Mouse (Mus musculus) intestine, postnatal 0 days (tissue): Measurements from ENCODE around the gene Gm17304. TPM values are rescaled to one million over a fixed set of nuclear protein-coding genes. Genes with fewer than 3 reads are reported as not detected.
A peak's percentile ranks its signal among the peaks of the same experiment; 100 is the strongest.

ENCODE experiments used
- ATAC-seq: fragments of 200-750 bp; cut with Nextera tagmentation; 2 replicates; pipeline ENCODE4 v1.8.0; 2017; ENCODE audit warnings: mild to moderate bottlenecking, moderate TSS enrichment, moderate library complexity
- H3K27ac ChIP-seq: fragments of 300-500 bp; sonication (generic); 2 replicates; pipeline ENCODE4 v1.5.1; 2014; ENCODE audit warnings: mild to moderate bottlenecking, low read depth, low read length, moderate library complexity
- H3K27me3 ChIP-seq: fragments of 300-500 bp; sonication (generic); replicated peaks from 2 replicates; pipeline ENCODE4 v1.6.1; 2014; ENCODE audit warnings: low read length, mixed read lengths; ENCODE audit not compliant: control insufficient read depth, insufficient read depth
- H3K36me3 ChIP-seq: fragments of 300-500 bp; sonication (generic); 2 replicates; pipeline ENCODE4 v1.6.1; 2014; ENCODE audit warnings: mild to moderate bottlenecking, moderate library complexity; ENCODE audit not compliant: control insufficient read depth, insufficient read depth
- H3K4me1 ChIP-seq: fragments of 300-500 bp; sonication (generic); replicated peaks from 2 replicates; pipeline ENCODE4 v1.6.1; 2014; ENCODE audit warnings: antibody characterized with exemption, low read length, mixed read lengths; ENCODE audit not compliant: control insufficient read depth, insufficient read depth
- H3K4me2 ChIP-seq: fragments of 300-500 bp; sonication (generic); replicated peaks from 2 replicates; pipeline ENCODE4 v1.6.1; 2014; ENCODE audit warnings: low read depth, mild to moderate bottlenecking, moderate library complexity
- H3K4me3 ChIP-seq: fragments of 300-500 bp; sonication (generic); 2 replicates; pipeline ENCODE4 v1.5.1; 2014; ENCODE audit warnings: low read depth, low read length
- H3K9ac ChIP-seq: fragments of 300-500 bp; sonication (generic); 2 replicates; pipeline ENCODE4 v1.6.1; 2014; ENCODE audit warnings: mild to moderate bottlenecking, low read depth, low read length
- H3K9me3 ChIP-seq: fragments of 300-500 bp; sonication (generic); 2 replicates; pipeline ENCODE4 v1.6.1; 2016; ENCODE audit warnings: mixed run types; ENCODE audit not compliant: control insufficient read depth
- CTCF ChIP-seq: sonication (generic); IDR thresholded peaks from 2 replicates; pipeline ENCODE4 v1.5.1; 2016; ENCODE audit warnings: low read depth, mild to moderate bottlenecking, control low read depth, antibody characterized with exemption, moderate library complexity
- WGBS: fragments of 180-500 bp; shearing (Covaris S2); extraction: QIAGEN DNeasy Blood & Tissue Kit; methylation state at CpG from one replicate; pipeline ENCODE4 v1.1.7; 2014; 5-methylcytosine and 5-hydroxymethylcytosine counted together
- polyA plus RNA-seq: library from polyadenylated mRNA; unstranded; fragments of >200 nt; fragmentation: Nextera tagmentation; extraction: Ambion mirVana; gene quantifications from 2 replicates; pipeline ENCODE4 v1.2.1, GENCODE M21; 2015

Gm17304 gene
- not detected in 2 replicates for polyA plus RNA-seq

GRCm38 (mm10) chr5:106608798-106609197 is at the start of gene Gm17304:
TSS of gene Gm17304 (plus strand) at chr5:106609098.
- H3K27ac ChIP-seq = no peak within 1 kb of the TSS
- no peaks in the 10 kb centered on the region for H3K27me3 ChIP-seq
- no peak for ATAC-seq
- peaks cover 7% of the 10 kb centered on the region for H3K36me3 ChIP-seq
- H3K9me3 ChIP-seq = no peaks in the 10 kb centered on the region
- TF ChIP-seq CTCF = no peak
- no peak within 1 kb of the TSS for H3K4me2 ChIP-seq
- 83% methylated on average over 4 of the region's 4 CpGs for WGBS
- no peak within 1 kb of the TSS for H3K9ac ChIP-seq
- no peaks in the 10 kb centered on the region for H3K4me1 ChIP-seq
- no peak within 1 kb of the TSS for H3K4me3 ChIP-seq

- ATAC-seq = no peak
- Histone ChIP-seq H3K9me3 (no peaks in the 10 kb centered on the region), H3K4me2 (peak overlapping the region; percentile 52), H3K9ac (no peak overlapping the region), H3K27ac (no peak overlapping the region), H3K4me3 (peak overlapping the region; percentile 14), H3K4me1 (no peaks in the 10 kb centered on the region), H3K36me3 (no peaks in the 10 kb centered on the region), H3K27me3 (peaks cover 79% of the 10 kb centered on the region)
- no peak for TF ChIP-seq CTCF
- 4% methylated on average over 39 of the region's 40 CpGs for WGBS
These were observed 48.0 kb upstream of the Gm17304 start for GRCm38 (mm10) chr5:106560631-106561498.

GRCm38 (mm10) chr5:106561499-106561822 is 47.4 kb upstream of the Gm17304 start:
- TF ChIP-seq CTCF = no peak
- WGBS = 14% methylated on average over 8 of the region's 8 CpGs
- no peak overlapping the region for H3K9ac ChIP-seq
- peak overlapping the region; percentile 14; the same call in 1 of the 2 replicates for H3K4me3 ChIP-seq
- H3K9me3 ChIP-seq = no peaks in the 10 kb centered on the region
- H3K4me2 ChIP-seq = peak overlapping the region; percentile 52
- no peak for ATAC-seq
- no peak overlapping the region for H3K27ac ChIP-seq
- peaks cover 83% of the 10 kb centered on the region for H3K27me3 ChIP-seq
- H3K36me3 ChIP-seq = no peaks in the 10 kb centered on the region
- no peaks in the 10 kb centered on the region for H3K4me1 ChIP-seq

GRCm38 (mm10) chr5:106566025-106566424 is 42.9 kb upstream of the Gm17304 start:
- ATAC-seq = no peak

GRCm38 (mm10) chr5:106573742-106574559 is 34.9 kb upstream of the Gm17304 start:
- H3K4me3 ChIP-seq = peak overlapping the region; percentile 63
- 5% methylated on average over 55 of the region's 55 CpGs for WGBS
- H3K9me3 ChIP-seq = peaks cover 5% of the 10 kb centered on the region; the same call in 1 of the 2 replicates
- H3K4me1 ChIP-seq = peaks cover 5% of the 10 kb centered on the region; the same call in 1 of the 2 replicates
- TF ChIP-seq CTCF = no peak
- peak overlapping the region; percentile 100 for H3K4me2 ChIP-seq
- H3K27me3 ChIP-seq = peaks cover 40% of the 10 kb centered on the region
- ATAC-seq = peak; percentile 72
- no peak overlapping the region for H3K27ac ChIP-seq
- no peaks in the 10 kb centered on the region for H3K36me3 ChIP-seq
- peak overlapping the region; percentile 26; the same call in 1 of the 2 replicates for H3K9ac ChIP-seq

More at GRCm38 (mm10) chr5:106566025-106566424, 42.9 kb upstream of the Gm17304 start:
- no peak for TF ChIP-seq CTCF
- H3K27me3 ChIP-seq = peaks cover 60% of the 10 kb centered on the region
- WGBS = 56% methylated on average over 6 of the region's 6 CpGs
- no peaks in the 10 kb centered on the region for H3K36me3 ChIP-seq
- H3K27ac ChIP-seq = no peak overlapping the region
- H3K4me3 ChIP-seq = no peak overlapping the region
- peaks cover 4% of the 10 kb centered on the region; the same call in 1 of the 2 replicates for H3K9me3 ChIP-seq
- H3K4me2 ChIP-seq = no peak overlapping the region
- H3K4me1 ChIP-seq = no peaks in the 10 kb centered on the region
- no peak overlapping the region for H3K9ac ChIP-seq

- peak overlapping the region; percentile 100 for H3K4me2 ChIP-seq
- peaks cover 37% of the 10 kb centered on the region for H3K27me3 ChIP-seq
- WGBS = under 1% methylated on average over 44 of the region's 45 CpGs
- peak; percentile 88 for ATAC-seq
- H3K9ac ChIP-seq = peak overlapping the region; percentile 26; the same call in 1 of the 2 replicates
- H3K27ac ChIP-seq = no peak overlapping the region
- peaks cover 5% of the 10 kb centered on the region; the same call in 1 of the 2 replicates for H3K4me1 ChIP-seq
- peak overlapping the region; percentile 63 for H3K4me3 ChIP-seq
- peak; percentile 79 for TF ChIP-seq CTCF
- H3K9me3 ChIP-seq = peaks cover 5% of the 10 kb centered on the region; the same call in 1 of the 2 replicates
- H3K36me3 ChIP-seq = no peaks in the 10 kb centered on the region
These were observed 34.3 kb upstream of the Gm17304 start for GRCm38 (mm10) chr5:106574560-106574946.
